Mouse (Mus musculus): ENCODE measurements around the gene Slit3.
A peak's percentile ranks its signal among the peaks of the same experiment; 100 is the strongest.

Slit3 gene

DNA sequence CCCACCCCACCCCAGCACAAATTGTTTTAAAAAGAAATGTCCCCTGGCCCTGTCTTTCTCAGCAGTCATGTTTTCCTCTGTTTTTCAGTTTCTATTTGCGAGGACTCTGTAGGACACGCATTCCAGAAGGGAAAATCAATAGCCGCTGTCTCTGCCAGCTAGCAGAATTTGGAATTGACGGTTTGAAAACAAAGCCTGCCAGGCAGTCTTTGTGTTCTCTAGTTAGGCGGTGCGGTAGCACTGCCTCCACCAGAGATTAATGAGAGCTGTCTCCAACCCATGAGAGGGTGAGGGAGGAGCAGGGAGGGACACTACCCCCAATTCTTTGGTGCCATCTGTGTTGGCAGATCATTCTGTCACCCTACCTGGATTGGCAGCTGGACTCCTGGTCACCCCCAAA lies 392.3 kb downstream of the Slit3 start:
- DNase-seq (ENCODE audit: low read depth, low spot score): no peak

DNA sequence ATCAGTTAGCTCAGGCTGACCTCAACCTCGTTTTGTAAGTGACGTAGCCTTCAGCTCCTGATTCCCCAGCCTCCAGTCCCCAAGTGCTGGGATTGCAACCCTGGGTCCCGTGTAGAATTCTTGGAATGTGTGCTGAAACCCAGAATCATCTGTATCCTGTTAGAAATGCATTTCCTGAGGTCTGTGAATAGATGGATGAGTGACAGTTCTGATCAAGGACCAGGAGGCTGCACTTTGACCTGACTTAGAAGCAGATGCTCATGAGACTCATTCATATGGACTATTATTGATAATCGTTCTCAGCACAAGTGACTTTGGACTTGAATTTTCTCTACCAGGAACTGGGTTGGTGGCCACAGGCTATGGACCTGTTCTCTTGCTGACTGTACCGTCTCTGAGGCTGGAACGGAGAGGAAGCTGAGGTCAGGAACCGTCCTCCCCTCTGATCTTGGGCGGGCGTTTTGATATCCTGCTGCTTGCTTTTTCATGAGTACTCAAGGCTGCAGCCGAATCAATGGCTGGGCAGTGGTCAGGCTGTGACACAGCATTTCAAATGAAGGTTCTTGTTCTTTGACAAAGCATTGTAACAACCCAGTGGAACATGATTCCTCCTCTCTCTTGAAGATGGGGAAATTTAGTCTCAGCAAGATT lies 401.9 kb downstream of the Slit3 start:
- peak; percentile 41 for DNase-seq (ENCODE audit: low read depth, low spot score)

DNA sequence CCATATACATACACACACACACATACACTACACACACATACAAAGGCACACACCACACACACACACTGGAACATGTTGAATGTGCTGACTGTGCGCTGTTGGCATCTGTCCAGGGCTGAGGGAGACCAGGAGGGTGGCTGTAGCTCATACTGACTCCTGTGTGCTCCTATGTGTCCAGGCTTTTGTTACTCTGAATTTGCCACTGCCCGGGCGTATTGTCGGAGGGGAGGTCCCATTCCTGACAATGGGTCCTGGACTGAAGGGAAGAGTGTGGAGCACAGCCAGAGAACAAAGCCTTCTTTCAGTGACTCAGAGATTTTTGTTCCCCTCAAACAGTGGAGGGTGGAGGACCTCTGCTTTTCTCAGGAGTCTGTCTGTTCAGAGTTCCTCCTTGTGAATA lies 402.7 kb downstream of the Slit3 start:
- DNase-seq (ENCODE audit: low read depth, low spot score): no peak

DNA sequence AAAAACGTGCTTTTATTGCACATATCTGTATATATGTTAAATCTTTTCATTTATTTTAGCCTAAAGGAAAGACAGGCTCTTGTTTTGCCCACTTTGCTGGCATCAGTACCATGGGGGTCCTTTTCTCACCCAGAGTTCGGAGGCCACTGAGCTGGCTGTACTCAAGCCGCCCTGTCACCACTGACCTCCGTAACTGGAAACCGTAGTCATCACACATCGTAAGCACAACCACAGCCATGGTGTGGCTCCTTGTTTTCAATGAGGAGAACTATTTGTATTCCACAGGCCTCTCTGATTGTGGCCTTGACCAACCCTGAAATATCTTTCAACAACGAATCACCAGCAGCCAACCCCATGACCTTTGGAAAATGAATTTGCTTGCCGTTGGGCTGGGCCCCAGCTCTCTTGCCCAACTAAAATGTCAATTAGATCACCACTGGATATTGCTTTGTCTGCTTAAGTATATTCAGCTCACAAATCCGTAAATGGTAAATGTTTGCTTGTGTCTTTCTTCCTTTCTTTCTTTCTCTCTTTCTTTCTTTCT lies 405.3 kb downstream of the Slit3 start:
- no peak for DNase-seq (ENCODE audit: low read depth, low spot score)

DNA sequence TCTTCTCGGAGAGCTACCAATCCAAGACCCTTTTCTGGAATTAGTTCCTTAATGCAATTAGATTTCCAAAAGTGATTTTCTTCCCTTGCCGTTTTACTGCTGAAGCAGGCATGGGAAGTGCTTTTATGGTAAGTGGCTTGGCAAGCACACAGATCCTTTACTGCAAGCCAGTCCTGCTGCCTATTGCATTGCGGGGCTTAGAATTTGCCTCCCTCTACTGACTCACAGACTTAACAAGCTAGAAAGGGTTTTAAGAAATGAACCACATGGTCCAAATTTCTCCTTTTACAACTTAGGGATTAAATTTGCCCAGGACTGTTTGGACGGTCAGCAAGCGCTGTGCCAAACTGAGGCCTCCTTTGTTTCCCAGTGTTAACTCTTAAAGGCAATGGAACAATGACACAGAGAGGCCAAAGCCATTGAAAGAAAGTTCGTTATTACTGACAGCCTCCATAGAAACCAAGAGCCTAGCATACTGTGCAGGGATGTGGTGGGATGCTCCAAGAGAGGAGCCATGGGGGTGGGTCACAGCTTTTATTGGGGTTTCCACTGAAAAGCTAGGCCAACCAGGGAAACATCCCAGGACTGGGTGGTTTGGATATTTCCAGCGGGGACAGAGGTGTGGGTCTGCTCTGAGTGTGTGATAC lies 406.9 kb downstream of the Slit3 start:
- no peak for DNase-seq (ENCODE audit: low read depth, low spot score)

DNA sequence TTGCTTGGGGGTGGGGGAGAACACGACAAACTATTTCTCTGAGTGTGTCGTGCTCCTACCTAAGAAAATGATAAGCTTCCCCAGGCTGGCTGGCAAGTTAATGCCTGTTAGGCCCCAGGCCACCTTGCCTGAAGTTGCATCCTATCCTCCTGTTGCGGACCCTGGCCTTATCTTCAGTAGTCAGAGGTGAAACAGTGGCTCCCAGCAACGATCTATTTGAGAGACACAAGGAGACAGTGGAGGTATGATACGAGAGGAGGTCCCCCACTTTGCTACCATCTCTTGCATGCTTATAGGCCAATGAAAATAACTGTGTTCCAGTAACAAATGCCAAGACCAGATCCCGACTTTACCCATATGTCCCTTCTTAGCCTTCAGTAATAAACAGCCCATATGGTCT lies 414.0 kb downstream of the Slit3 start:
- no peak for DNase-seq (ENCODE audit: low read depth, low spot score)

DNA sequence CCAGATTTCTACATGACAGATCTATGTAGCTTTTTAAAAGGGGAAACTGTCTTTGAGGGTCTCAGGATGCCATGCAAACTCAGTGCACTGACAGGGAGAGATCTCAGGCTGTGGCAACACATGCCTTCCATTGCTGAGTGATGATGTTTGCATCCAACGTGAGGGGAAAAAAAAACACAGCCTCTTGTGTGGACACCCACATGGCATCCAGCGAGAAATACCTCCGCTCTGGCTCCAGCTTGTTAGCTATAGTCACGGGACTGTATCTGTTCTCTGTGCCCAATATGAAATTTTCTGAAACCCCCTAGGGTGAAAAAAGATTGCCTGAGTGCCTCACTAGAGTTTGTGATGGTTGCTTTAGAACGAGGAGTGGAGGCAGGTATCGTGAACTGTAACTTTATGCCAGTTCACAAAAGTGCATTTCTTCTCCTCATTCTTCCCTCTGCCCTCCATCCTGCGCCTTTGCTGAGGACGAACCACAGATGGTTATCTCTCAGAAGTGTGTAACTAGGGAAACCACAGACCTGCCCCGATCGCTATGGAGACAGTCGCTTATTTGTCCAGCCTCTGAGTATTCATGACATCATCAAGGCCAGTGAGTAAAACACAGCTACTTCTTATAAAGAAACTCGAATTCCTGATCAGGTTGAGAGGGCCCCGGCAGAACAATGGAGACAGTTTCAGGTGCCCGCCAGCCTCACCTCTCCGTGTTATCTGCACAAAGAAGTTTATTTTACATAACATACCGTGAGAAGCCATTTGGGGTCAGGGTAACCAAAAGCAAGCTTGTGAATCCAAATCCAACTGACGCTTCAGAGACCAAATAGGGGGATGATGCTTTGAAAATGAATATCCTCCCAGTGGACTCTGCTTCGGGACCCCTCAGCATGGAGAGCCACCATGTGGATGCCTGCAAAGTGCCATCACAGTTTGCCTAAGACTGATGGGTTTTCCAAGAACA lies 416.4 kb downstream of the Slit3 start:
- DNase-seq (ENCODE audit: low read depth, low spot score): no peak

DNA sequence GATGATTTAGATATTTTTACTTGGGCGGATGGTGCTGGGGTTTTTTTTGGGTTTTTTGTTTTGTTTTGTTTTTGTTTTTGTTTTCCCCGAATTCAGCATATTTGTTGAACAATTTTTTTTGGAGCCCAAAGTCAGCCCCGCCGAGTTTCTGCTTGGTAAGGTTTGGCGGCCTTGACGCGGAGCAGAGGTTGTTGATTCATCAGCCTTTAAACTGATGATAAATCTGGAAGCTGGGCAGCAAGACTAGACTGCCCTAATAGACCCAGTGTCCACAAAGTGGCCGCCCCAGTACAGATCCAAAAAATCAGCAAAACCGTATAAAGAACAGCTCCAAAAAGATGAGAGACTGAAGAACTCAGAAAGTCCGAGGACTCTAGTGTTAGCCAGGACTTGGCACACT lies 421.7 kb downstream of the Slit3 start:
- no peak for DNase-seq (ENCODE audit: low read depth, low spot score)

DNA sequence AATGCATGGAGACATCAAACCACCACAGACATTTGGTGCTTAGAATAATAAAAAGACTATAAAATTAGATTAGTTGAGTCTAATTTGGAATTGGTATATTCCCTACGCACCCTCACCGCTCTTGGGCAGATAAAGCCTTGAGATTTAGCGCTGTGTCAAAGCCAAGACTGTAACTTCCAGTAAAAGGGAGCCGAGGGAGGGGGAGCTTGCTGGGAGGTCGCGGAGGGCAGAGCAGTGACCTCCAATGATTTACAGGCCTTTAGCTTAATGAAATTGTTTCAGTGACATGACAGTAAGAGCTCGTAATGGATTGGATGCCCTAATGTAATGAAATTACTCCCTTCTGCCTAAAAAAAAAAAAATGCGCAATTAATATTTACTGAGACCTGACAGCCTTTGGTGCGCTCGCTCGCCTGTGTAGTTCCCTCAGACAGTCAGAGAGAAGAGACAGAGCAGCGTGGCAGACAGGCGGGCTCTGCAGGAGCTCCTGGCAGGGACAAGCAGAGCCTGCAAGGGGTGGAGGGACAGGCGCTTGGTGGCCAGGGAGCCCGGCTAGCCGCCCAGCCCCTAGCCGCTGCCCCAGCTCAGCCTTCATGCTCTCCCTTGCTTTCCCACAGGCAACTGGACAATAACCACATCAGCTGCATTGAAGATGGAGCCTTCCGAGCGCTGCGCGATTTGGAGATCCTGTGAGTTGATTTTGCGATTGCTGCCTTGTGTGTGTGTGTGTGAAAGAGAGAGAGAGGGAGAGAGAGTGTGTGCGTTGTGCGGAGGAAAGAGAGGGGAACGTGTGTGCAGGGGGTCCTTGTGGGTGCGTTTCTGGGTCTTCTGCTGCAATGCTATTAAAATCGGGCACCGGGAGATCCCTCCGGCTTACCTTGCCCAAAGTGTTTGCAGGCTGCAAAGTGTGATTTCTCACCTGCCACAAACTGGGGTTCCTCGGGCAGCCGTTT lies 423.4 kb downstream of the Slit3 start:
- no peak for DNase-seq (ENCODE audit: low read depth, low spot score)

DNA sequence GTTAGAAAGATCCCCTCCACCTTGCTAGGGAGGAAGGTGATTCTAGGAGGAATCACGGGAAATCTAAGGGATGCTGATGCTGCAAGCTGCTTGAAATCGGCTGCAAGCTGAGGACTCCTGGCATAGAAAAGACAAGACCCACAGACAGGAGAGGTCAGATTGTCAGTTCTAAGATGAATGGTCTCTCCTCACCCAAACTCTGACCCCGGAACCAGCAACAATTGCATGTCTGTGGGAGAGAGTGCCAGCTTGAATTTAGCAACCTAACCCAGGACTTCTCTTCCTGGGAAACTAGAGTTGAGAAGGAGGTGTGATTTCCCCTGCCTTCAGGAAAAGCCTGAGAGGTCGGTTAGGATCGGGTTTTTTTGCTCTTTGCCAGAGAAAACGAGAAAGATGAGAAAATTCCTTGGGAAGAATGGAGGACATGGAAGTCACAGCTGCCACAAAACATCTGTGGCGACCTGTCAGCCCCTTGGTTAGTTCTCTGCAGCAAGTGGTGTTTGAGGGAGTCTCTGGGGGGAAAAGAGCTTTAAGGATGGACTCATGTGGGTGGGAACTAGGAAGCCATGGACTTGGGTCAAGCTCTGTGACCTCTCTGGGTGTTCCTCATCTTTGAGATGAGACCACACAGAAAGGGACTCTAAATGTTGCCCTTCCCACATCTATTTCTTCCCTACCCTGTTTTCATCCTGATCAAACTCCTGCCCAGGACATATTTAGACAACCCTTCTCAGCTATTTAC lies 425.2 kb downstream of the Slit3 start:
- DNase-seq (ENCODE audit: low read depth, low spot score): no peak

DNA sequence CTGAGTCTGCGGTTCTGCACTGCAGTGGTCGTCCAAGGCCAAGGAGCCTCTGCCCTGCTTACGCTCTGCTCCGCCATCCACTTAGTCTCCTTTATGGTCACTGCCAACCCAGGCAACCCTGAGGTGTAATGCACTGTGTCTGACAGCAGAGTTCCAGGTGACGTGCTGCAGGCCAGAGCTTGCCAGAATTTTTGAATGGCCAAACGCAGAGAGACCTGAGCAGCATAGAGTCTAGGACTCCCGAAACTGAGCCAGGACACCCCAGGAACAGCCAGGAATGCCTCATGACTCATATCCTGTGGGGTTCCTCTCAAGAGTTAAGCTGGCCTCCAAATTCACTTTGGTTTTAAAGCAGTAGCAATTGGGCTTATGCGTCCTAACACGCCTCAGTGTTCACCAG lies 429.0 kb downstream of the Slit3 start:
- DNase-seq (ENCODE audit: low read depth, low spot score): no peak

DNA sequence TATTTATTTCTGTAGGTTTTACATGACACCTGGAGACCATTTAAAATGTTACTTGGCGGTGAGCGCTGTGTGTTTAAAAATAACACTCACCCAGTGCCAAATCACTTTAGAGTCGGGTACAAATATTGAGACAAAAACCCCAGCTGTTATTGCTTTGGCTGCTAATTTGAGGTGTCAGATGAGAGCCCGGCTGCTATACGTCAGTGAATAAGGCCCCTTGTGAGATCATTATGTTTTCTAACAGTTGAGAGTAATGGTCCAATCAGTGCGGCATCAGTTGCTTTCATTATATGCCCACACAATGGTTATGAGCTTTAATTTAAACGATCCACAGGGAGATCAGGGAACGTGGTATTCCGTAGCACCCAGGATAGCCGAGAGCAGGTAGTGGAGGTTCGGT lies 435.2 kb downstream of the Slit3 start:
- DNase-seq (ENCODE audit: low read depth, low spot score): no peak

DNA sequence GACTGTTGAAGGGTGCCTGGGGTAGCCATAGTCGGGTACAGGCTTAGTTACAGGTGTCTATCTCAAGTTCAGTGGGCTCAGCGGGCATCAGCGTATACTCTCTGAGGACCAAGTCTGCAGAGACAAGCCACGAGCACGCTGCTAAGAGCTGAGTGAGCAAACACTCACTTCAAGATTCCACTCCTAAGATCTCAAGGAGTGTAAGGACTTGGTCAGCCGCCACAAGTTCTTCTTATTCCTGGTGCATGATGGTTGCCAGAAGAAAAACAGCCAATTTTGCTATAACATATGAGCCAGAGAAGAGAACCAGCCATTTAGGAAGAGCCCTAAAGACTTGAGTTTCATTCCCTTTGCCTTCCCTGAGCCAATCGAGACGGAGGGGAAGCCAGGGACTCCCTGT lies 436.5 kb downstream of the Slit3 start:
- no peak for DNase-seq (ENCODE audit: low read depth, low spot score)

DNA sequence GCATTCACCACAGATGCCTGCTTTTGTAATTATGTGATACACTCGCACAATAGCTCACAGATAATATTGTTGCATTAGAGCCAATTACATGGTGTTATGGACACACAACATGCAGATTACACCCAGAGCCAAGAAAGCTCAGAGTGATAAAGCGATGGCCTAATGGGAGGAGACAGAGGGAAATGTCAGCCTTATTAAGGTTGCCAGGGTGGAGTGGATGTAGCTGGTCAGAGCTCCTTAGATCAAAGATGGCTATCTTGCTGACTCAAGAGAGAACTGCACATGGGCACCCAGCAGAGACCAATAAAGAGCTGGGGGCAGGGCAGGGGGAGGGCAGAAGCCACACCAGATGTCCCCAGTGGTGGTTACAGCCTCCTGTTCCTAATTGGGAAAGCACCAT lies 437.3 kb downstream of the Slit3 start:
- no peak for DNase-seq (ENCODE audit: low read depth, low spot score)

DNA sequence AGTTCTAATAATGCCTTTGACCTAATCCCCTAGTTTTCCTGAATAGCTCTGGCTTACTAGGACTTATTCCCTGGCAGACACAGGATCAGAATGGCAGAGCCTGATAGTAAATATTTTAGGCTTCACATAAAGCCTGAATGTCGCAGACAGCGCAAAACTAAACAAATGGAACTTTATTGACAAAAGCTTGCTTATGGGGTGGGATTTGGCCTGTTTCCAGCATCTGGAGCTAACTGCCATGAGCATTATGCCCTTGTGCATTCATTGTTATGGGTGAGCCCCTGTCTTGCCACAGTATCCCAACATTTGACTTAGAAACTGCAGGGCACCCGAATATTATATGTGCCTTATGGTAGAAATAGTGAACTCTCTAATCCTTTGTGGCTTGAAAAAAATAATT lies 438.4 kb downstream of the Slit3 start:
- no peak for DNase-seq (ENCODE audit: low read depth, low spot score)

DNA sequence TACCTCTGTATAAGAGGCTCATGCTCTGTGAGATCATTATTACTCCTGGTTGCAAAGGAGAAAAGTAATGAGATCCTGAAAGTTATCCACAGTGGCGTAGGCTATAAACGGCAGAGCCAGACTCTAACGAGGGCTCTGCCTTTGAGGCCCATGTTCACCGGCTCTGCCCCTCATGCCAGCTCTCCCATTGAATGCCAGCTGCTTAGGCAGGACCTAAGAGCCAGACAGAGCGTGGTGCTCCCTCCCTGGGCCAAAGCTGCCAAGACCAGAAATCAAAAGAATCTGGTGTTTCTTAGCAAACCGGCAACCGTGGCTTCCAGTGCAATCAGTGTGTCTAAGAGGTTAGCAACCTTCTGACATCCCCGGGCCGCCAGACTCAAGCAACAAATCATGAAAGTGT lies 440.7 kb downstream of the Slit3 start:
- peak; percentile 26 for DNase-seq (ENCODE audit: low read depth, low spot score)

DNA sequence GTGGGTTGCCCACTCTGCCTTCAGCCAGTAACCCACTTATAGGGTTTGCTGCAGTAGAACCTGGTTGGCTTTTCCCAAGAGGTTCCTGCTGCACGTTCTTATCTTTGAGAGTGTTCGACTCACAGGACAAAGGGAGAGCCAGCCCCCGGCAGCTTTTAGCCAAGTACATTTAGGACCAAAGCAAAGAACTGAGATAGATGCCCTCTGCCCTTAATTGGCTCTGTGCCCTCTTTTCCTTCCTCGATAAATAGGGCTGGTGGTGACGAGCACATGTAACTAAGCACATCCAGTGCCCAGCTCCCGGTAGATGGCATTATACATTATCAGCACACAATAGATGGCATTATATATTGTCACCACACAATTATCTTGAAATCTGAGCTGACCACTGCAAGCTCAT lies 444.3 kb downstream of the Slit3 start:
- DNase-seq (ENCODE audit: low read depth, low spot score): no peak

DNA sequence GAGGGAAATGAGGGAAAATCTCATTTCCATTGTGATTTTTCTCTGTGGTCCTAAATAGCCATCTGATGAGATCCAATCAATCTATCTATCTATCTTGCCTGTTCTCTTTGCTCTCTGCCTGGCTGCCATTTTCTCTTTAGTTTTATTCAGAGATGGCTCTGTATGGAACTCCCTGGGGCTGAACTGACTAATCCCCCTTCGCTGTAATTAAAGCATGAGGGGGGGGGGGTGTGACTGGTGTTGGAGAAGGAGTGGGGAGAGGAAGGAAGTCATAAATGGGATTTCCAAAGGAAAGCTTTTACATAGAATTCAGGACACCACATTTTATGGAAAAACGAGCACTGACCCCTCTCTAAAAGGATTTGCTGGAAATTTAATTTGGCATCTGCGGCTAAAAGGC lies 445.7 kb downstream of the Slit3 start:
- no peak for DNase-seq (ENCODE audit: low read depth, low spot score)

DNA sequence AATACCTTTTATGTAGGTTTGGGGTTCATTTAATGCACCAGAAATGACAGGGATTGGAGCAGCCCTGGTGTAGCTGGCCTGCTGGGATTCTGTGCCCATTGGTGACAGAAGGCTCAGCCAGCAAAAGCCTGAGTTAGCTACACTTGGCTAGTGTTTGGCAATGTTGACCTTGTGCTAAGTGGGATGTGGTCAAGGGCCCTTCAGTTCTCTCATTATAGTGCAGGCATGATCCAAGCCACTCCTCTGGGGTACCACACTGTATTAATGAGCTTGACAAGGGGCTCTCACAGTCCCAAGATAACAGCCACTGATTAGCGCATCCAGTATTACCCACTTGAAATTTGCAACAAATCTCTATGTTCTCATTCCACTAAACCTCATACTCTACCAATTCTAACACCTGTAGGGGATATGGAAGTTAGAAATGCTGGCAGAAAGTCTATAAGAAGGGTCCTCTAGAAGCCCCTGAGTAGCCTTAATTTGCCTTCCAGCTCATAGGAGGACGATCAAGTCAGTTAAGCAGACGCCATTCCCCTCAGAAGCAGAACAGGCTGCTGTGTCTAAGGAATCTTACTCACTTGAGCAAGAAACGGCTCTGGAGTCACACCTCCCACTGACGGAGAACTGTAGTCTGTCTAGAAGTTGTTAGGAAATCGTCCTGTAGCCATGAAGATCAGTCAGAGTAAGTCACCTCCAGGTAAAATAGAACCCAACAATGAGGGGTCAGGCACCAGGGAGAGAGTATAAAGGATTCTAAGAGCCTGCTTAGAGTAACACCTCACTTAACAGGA lies 448.3 kb downstream of the Slit3 start:
- DNase-seq (ENCODE audit: low read depth, low spot score): no peak

DNA sequence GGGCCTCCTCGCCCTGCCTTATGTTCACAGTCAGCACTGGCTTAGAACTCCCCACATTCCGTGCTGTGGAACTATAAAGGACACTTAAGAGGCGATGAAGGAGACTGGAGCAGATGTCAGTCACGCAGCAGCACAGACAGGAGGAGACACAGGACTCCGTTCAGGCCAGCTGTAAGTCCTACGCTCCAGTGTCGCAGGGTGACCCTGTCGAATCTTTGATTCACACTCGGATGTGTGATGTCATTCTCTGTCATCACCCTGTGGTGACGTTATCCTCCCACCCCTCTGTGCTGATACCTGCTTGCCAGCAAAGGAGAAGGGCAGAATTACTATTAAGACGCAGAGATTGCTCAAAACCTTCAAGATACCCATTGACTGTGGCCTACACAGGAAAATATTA lies 448.9 kb downstream of the Slit3 start:
- no peak for DNase-seq (ENCODE audit: low read depth, low spot score)

Measured in forelimb bud, embryonic 11.5 days (tissue).